Mouse (Mus musculus): Measurements from ENCODE around the gene Rgs12. TPM values are rescaled to one million over a fixed set of nuclear protein-coding genes. Genes with fewer than 3 reads are reported as not detected.

Rgs12 gene
- 3.7 TPM for polyA plus RNA-seq (2017; shearing (Covaris generic))

GRCm38 (mm10) chr5:34948861-34949760 is at the start of gene Rgs12:
TSS of gene Rgs12 (plus strand) at chr5:34949445.

GRCm38 (mm10) chr5:34907910-34908725 is 41.1 kb upstream of the Rgs12 start, which contains the start of gene Msantd1:
TSS of gene Msantd1 (plus strand) at chr5:34908012.

DNA sequence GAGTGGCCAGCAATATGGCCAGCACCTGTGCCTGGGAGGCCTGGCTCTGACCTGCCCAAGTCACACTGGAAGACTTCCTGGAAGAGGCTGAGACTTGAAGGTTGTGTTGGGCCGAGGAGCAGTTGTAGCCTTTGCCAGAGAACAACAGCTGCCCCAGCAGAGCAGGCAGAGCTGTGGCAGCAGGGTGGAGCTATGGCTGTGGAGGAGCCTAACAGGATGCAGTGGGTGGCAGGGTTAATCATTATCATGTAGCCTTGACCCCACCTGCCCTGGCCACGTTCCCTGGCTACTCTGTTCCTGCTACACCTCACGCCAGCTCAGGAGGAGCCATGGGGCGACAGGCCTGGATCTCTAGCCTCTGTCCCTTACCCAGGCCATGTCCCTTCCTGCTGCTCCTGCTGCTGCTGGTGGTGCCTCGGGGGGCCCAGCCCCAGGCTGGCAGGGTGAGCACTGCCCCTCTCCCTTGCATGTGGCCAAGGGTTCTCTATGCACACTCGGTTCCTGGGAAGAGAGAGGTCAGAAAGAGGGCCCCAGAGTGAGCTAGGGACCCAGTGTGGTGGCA is 92.1 kb downstream of the Rgs12 start, which contains the start of gene Hgfac:
TSS of gene Hgfac (plus strand) at position 242 of the 562 bp plus-strand sequence.

GRCm38 (mm10) chr5:35056604-35057432 is 107.6 kb downstream of the Rgs12 start, which contains the start of gene Dok7:
TSS of gene Dok7 (plus strand) at chr5:35056766.

Other genes starting within 250 kb of the Rgs12 start
- gene Htt, start 187.7 kb upstream of the Rgs12 start, polyA plus RNA-seq (2017; shearing (Covaris generic)) = 23.4 TPM
- not detected for gene Msantd1, start 41.4 kb upstream of the Rgs12 start, polyA plus RNA-seq (2017; shearing (Covaris generic))
- not detected for gene Hgfac, start 92.1 kb downstream of the Rgs12 start, polyA plus RNA-seq (2017; shearing (Covaris generic))
- not detected for gene Dok7, start 107.3 kb downstream of the Rgs12 start, polyA plus RNA-seq (2017; shearing (Covaris generic))
- 63.4 TPM for gene Lrpap1, start 156.3 kb downstream of the Rgs12 start, polyA plus RNA-seq (2017; shearing (Covaris generic))

All from effector memory CD4-positive, alpha-beta T cell, adult 5 months (primary cell).